Mouse (Mus musculus): ENCODE measurements around the gene Gm10964. TPM values are rescaled to one million over a fixed set of nuclear protein-coding genes. Genes with fewer than 3 reads are reported as not detected.
A peak's percentile ranks its signal among the peaks of the same experiment; 100 is the strongest.

Gm10964 gene
- polyA plus RNA-seq, 1 experiment, result not detected

GRCm38 (mm10) chr3:103733799-103734695 lies 5.1 kb upstream of the Gm10964 start:
- Histone ChIP-seq H3K4me1 (ENCODE audit: control insufficient read depth, insufficient read depth, low read length) (peaks cover 7% of the 10 kb centered on the region; the same call in 1 of the 2 replicates), H3K27ac (ENCODE audit: insufficient read depth, low read length) (peak overlapping the region; percentile 63), H3K4me3 (ENCODE audit: insufficient read depth, low read length) (no peak overlapping the region)
- TF ChIP-seq CTCF (IDR thresholded peaks at IDR 0.05; ENCODE audit: borderline replicate concordance, insufficient read depth, low read length) (no peak), POLR2A (IDR thresholded peaks at IDR 0.05; ENCODE audit: low read depth, low read length) (no peak; the same call in 1 of the 2 replicates)

GRCm38 (mm10) chr3:103734696-103735519 lies 4.3 kb upstream of the Gm10964 start:
- Histone ChIP-seq H3K4me3 (ENCODE audit: insufficient read depth, low read length) (no peak overlapping the region), H3K27ac (ENCODE audit: insufficient read depth, low read length) (peak overlapping the region; percentile 63), H3K4me1 (ENCODE audit: control insufficient read depth, insufficient read depth, low read length) (peaks cover 7% of the 10 kb centered on the region; the same call in 1 of the 2 replicates)
- TF ChIP-seq CTCF (IDR thresholded peaks at IDR 0.05; ENCODE audit: borderline replicate concordance, insufficient read depth, low read length) (no peak), POLR2A (IDR thresholded peaks at IDR 0.05; ENCODE audit: low read depth, low read length) (peak; percentile 43)

- TF ChIP-seq CTCF (IDR thresholded peaks at IDR 0.05; ENCODE audit: borderline replicate concordance, insufficient read depth, low read length) (no peak), POLR2A (IDR thresholded peaks at IDR 0.05; ENCODE audit: low read depth, low read length) (no peak)
- Histone ChIP-seq H3K4me3 (ENCODE audit: insufficient read depth, low read length) (peak overlapping the region; percentile 38; the same call in 1 of the 2 replicates), H3K4me1 (ENCODE audit: control insufficient read depth, insufficient read depth, low read length) (peaks cover 10% of the 10 kb centered on the region; the same call in 1 of the 2 replicates), H3K27ac (ENCODE audit: insufficient read depth, low read length) (peak overlapping the region; percentile 63)
These were observed 3.2 kb upstream of the Gm10964 start for GRCm38 (mm10) chr3:103735776-103736600.

GRCm38 (mm10) chr3:103737061-103737754 lies 2.0 kb upstream of the Gm10964 start:
- Histone ChIP-seq H3K27ac (ENCODE audit: insufficient read depth, low read length) (peak overlapping the region; percentile 86), H3K4me1 (ENCODE audit: control insufficient read depth, insufficient read depth, low read length) (peaks cover 10% of the 10 kb centered on the region; the same call in 1 of the 2 replicates), H3K4me3 (ENCODE audit: insufficient read depth, low read length) (peak overlapping the region; percentile 38)
- TF ChIP-seq CTCF (IDR thresholded peaks at IDR 0.05; ENCODE audit: borderline replicate concordance, insufficient read depth, low read length) (no peak), POLR2A (IDR thresholded peaks at IDR 0.05; ENCODE audit: low read depth, low read length) (no peak; the same call in 1 of the 2 replicates)

GRCm38 (mm10) chr3:103737778-103738571 lies 1.2 kb upstream of the Gm10964 start, which contains the start of gene Olfml3:
Gene Olfml3, minus strand, starts transcription at chr3:103738001.
- TF ChIP-seq POLR2A (IDR thresholded peaks at IDR 0.05; ENCODE audit: low read depth, low read length), result peak; percentile 90
- TF ChIP-seq CTCF (IDR thresholded peaks at IDR 0.05; ENCODE audit: borderline replicate concordance, insufficient read depth, low read length), result peak; percentile 80; the same call in 1 of the 2 replicates
- Histone ChIP-seq H3K4me3 (ENCODE audit: insufficient read depth, low read length) (peak within 1 kb of the TSS; percentile 38), H3K27ac (ENCODE audit: insufficient read depth, low read length) (peak within 1 kb of the TSS; percentile 99), H3K4me1 (ENCODE audit: control insufficient read depth, insufficient read depth, low read length) (peaks cover 10% of the 10 kb centered on the region; the same call in 1 of the 2 replicates)

- Histone ChIP-seq H3K4me1 (ENCODE audit: control insufficient read depth, insufficient read depth, low read length) (peaks cover 10% of the 10 kb centered on the region; the same call in 1 of the 2 replicates), H3K27ac (ENCODE audit: insufficient read depth, low read length) (no peak overlapping the region), H3K4me3 (ENCODE audit: insufficient read depth, low read length) (no peak overlapping the region)
- no peak for TF ChIP-seq POLR2A (IDR thresholded peaks at IDR 0.05; ENCODE audit: low read depth, low read length)
- no peak for TF ChIP-seq CTCF (IDR thresholded peaks at IDR 0.05; ENCODE audit: borderline replicate concordance, insufficient read depth, low read length)
These were observed 1.2 kb downstream of the Gm10964 start for GRCm38 (mm10) chr3:103740342-103740741.

- peaks cover 3% of the 10 kb centered on the region; the same call in 1 of the 2 replicates for H3K4me1 ChIP-seq (ENCODE audit: control insufficient read depth, insufficient read depth, low read length)
- TF ChIP-seq CTCF (IDR thresholded peaks at IDR 0.05; ENCODE audit: borderline replicate concordance, insufficient read depth, low read length), result no peak
- TF ChIP-seq POLR2A (IDR thresholded peaks at IDR 0.05; ENCODE audit: low read depth, low read length), result no peak
- no peak overlapping the region for H3K27ac ChIP-seq (ENCODE audit: insufficient read depth, low read length)
- H3K4me3 ChIP-seq (ENCODE audit: insufficient read depth, low read length), result no peak overlapping the region
These were observed 4.0 kb downstream of the Gm10964 start for GRCm38 (mm10) chr3:103743208-103743607.
